Mouse (Mus musculus): Measurements from ENCODE around the gene 2310033P09Rik. TPM values are rescaled to one million over a fixed set of nuclear protein-coding genes. Genes with fewer than 3 reads are reported as not detected.

2310033P09Rik gene
- polyA plus RNA-seq, 1 experiment from 2014 or later, result 32.3 TPM

DNA sequence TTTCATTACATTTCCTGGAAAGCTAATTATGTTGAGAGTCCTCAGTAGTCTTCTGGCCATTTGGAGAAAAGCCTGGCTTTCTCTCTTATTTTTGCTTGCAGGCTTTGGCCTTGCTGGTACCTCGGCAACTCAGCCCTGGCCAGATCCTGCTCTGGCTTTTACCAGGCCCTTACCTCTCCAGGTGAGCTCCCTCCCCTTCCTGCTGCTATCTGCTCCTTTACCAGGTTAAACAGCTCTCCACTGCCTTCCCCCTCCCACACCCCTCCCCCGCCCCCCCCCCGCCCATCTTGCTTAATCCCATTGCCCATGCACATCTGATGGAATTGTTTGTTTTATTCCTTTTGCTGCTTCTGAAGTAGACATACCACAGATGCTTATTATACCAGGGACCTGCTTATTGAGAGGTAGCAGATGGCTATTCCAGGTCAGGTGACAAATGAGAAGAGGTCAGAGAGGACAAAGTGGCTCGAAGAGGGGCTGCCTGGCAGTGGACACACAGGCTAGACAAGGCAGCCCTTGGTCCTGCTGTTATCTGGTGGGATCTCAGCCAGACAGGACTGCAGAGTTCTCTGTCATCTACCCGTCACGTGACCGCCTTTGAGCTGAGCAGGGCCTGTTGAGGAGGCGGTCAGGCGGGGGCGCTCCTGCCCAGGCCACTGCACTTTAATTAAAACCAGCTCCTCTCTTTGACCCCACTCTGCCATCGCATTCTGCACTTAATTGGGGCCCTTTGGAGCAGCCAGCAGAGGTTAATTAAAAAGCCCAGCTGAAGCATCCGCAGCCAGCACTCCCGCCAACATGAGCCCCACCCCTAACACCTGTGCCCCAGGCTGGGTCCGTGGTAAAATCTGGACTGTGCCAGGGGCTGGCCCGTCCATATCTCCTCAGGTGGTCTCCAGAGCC is 30.7 kb downstream of the 2310033P09Rik start:
- no peak overlapping the region for H3K4me2 ChIP-seq
- no peaks in the 10 kb centered on the region for H3K36me3 ChIP-seq
- peaks cover 13% of the 10 kb centered on the region for H3K27me3 ChIP-seq
- 4% methylated on average over 14 of the region's 15 CpGs for WGBS
- peak overlapping the region; percentile 41 for H3K27ac ChIP-seq
- H3K9me3 ChIP-seq, result no peaks in the 10 kb centered on the region
- no peak overlapping the region for H3K4me3 ChIP-seq
- peak; percentile 75 for ATAC-seq (ENCODE audit: borderline replicate concordance, extremely low read depth, low FRiP score, low TSS enrichment)
- no peak overlapping the region for H3K9ac ChIP-seq
- H3K4me1 ChIP-seq, result peaks cover 14% of the 10 kb centered on the region

DNA sequence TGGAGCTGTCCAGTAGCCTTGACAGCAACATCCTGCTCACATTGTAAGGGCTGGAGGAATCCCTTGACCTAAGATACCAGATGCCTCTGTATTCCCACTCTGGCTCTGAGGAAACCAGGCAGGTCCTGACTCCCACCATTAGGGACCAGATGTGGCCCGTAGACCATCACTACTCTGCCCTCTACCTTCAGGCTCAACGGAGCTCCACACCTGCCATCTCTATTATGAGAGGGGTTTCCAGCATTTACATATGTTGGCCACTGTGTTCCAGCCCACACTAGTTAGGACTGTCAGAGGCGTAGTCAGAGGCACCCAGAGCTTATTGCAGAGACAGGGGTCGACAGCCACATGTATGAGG is 31.3 kb downstream of the 2310033P09Rik start:
- H3K4me1 ChIP-seq, result peaks cover 14% of the 10 kb centered on the region
- no peak overlapping the region for H3K4me2 ChIP-seq
- no peaks in the 10 kb centered on the region for H3K9me3 ChIP-seq
- no peak overlapping the region for H3K4me3 ChIP-seq
- WGBS, result 51% methylated on average over 4 of the region's 4 CpGs
- peak; percentile 22; the same call in 1 of the 2 replicates for ATAC-seq (ENCODE audit: borderline replicate concordance, extremely low read depth, low FRiP score, low TSS enrichment)
- peak overlapping the region; percentile 41; the same call in 1 of the 2 replicates for H3K27ac ChIP-seq
- H3K9ac ChIP-seq, result no peak overlapping the region
- peaks cover 13% of the 10 kb centered on the region for H3K27me3 ChIP-seq
- no peaks in the 10 kb centered on the region for H3K36me3 ChIP-seq

DNA sequence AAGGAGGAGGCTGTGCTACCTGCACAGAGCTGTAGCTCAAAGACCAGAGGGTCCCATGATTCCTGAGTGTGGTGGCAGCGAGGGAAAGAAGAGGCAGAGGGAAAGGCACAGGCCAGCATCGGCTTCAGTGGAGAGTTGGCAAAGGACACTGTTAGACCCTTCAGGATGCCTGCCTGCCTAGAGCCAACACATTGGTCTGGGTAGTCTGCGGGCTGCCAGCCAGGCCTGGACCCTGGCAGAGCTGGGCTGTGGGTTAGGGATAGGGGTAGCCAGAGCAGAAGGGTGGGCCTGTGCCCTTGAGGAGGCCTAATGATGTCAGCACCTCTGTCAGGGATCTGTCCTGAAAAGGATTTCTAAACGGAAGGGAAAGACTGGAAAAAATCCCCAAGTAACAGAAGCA is 31.7 kb downstream of the 2310033P09Rik start:
- H3K9me3 ChIP-seq, result no peaks in the 10 kb centered on the region
- no peak for ATAC-seq (ENCODE audit: borderline replicate concordance, extremely low read depth, low FRiP score, low TSS enrichment)
- H3K4me2 ChIP-seq, result no peak overlapping the region
- H3K4me1 ChIP-seq, result peaks cover 14% of the 10 kb centered on the region
- H3K27ac ChIP-seq, result no peak overlapping the region
- H3K27me3 ChIP-seq, result peaks cover 13% of the 10 kb centered on the region
- H3K36me3 ChIP-seq, result no peaks in the 10 kb centered on the region
- 79% methylated on average over 4 of the region's 4 CpGs for WGBS
- H3K4me3 ChIP-seq, result no peak overlapping the region
- H3K9ac ChIP-seq, result no peak overlapping the region

DNA sequence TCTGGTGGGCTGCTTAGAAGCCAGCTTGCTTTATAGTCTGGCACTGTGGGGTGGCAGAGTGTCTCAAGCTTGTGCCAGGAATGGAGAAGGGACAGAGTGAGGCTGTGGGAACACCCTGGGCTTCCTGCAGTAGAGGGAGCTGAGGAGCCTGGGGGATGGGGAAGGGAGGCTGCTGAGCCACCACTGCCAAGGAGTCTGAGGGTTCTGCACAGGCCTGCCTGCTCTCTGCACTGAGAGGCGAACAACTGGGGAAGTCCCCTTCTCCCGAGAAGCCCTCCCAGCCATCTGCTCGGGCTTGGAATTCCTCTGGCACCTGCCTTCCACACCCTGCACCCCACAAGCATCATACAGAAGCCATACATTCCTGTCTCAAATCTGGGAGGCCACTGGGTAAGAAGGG is 33.7 kb downstream of the 2310033P09Rik start:
- no peak overlapping the region for H3K4me2 ChIP-seq
- peaks cover 13% of the 10 kb centered on the region for H3K27me3 ChIP-seq
- no peaks in the 10 kb centered on the region for H3K36me3 ChIP-seq
- H3K4me1 ChIP-seq, result peaks cover 14% of the 10 kb centered on the region
- H3K9me3 ChIP-seq, result no peaks in the 10 kb centered on the region
- ATAC-seq (ENCODE audit: borderline replicate concordance, extremely low read depth, low FRiP score, low TSS enrichment), result no peak
- no peak overlapping the region for H3K27ac ChIP-seq
- no peak overlapping the region for H3K4me3 ChIP-seq
- WGBS, result 13% methylated on average over 3 of the region's 3 CpGs
- no peak overlapping the region for H3K9ac ChIP-seq

- Histone ChIP-seq H3K9me3 (no peaks in the 10 kb centered on the region), H3K27me3 (peaks cover 13% of the 10 kb centered on the region), H3K4me3 (no peak overlapping the region), H3K27ac (no peak overlapping the region), H3K9ac (no peak overlapping the region), H3K4me2 (no peak overlapping the region), H3K4me1 (peaks cover 6% of the 10 kb centered on the region), H3K36me3 (no peaks in the 10 kb centered on the region)
- ATAC-seq (ENCODE audit: borderline replicate concordance, extremely low read depth, low FRiP score, low TSS enrichment), result no peak
- WGBS, result 19% methylated on average over 6 of the region's 6 CpGs
Measured at GRCm38 (mm10) chr11:59243856-59244255, 35.7 kb downstream of the 2310033P09Rik start.

DNA sequence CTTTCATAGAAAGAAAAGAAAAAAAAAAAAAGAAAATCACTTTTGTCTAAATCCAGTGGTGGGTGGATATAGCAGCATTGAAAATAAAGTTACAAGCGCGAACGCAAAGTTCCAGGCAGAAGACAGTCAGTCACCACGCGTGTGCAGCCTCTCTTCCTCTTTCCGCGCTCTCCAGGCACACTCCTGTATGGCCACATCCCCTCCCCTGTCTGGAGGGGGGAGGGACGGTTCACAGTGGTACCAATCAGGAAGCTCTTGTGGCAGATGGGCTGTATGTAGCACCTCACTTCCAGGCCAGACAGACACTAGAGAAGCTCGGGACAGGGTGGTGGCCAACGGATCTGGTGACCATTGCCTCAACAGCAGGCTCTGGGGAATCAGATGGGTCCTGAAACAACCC is 40.0 kb downstream of the 2310033P09Rik start:
- Histone ChIP-seq H3K36me3 (no peaks in the 10 kb centered on the region), H3K4me1 (no peaks in the 10 kb centered on the region), H3K9ac (no peak overlapping the region), H3K27me3 (peaks cover 19% of the 10 kb centered on the region), H3K4me3 (no peak overlapping the region), H3K4me2 (no peak overlapping the region), H3K9me3 (no peaks in the 10 kb centered on the region), H3K27ac (no peak overlapping the region)
- ATAC-seq (ENCODE audit: borderline replicate concordance, extremely low read depth, low FRiP score, low TSS enrichment), result no peak
- WGBS, result 44% methylated on average over 10 of the region's 10 CpGs

GRCm38 (mm10) chr11:59259647-59260046 is 51.5 kb downstream of the 2310033P09Rik start:
- Histone ChIP-seq H3K4me1 (peaks cover 14% of the 10 kb centered on the region), H3K27me3 (peaks cover 12% of the 10 kb centered on the region)

More at GRCm38 (mm10) chr11:59259647-59260046, 51.5 kb downstream of the 2310033P09Rik start:
- no peaks in the 10 kb centered on the region for H3K9me3 ChIP-seq
- 52% methylated on average over 7 of the region's 7 CpGs for WGBS
- no peak overlapping the region for H3K4me3 ChIP-seq
- no peak overlapping the region for H3K4me2 ChIP-seq
- H3K36me3 ChIP-seq, result no peaks in the 10 kb centered on the region
- H3K9ac ChIP-seq, result no peak overlapping the region
- H3K27ac ChIP-seq, result no peak overlapping the region
- ATAC-seq (ENCODE audit: borderline replicate concordance, extremely low read depth, low FRiP score, low TSS enrichment), result no peak

Other genes starting within 250 kb of the 2310033P09Rik start
- gene Trim11, start 230.2 kb upstream of the 2310033P09Rik start, polyA plus RNA-seq (2015; fragmentation: Nextera tagmentation; extraction: Ambion mirVana), result 19.9 and 22.9 TPM in 2 replicates
- gene Obscn, start 71.9 kb upstream of the 2310033P09Rik start, polyA plus RNA-seq (2015; fragmentation: Nextera tagmentation; extraction: Ambion mirVana), result 1.9 and 3.0 TPM in 2 replicates
- gene Iba57, start 44.6 kb upstream of the 2310033P09Rik start, polyA plus RNA-seq (2015; fragmentation: Nextera tagmentation; extraction: Ambion mirVana), result 4.5 and 5.3 TPM in 2 replicates
- 0.56 and 0.60 TPM in 2 replicates for gene Gjc2, start 25.1 kb upstream of the 2310033P09Rik start, polyA plus RNA-seq (2015; fragmentation: Nextera tagmentation; extraction: Ambion mirVana)
- gene Guk1, start 16.1 kb upstream of the 2310033P09Rik start, polyA plus RNA-seq (2015; fragmentation: Nextera tagmentation; extraction: Ambion mirVana), result 131 and 141 TPM in 2 replicates
- gene Mrpl55, start 5.8 kb upstream of the 2310033P09Rik start, polyA plus RNA-seq (2015; fragmentation: Nextera tagmentation; extraction: Ambion mirVana), result 89.6 and 92.6 TPM in 2 replicates
- gene Arf1, start 19.9 kb downstream of the 2310033P09Rik start, polyA plus RNA-seq (2015; fragmentation: Nextera tagmentation; extraction: Ambion mirVana), result 724 and 743 TPM in 2 replicates
- 0.08 and 0.14 TPM in 2 replicates for gene Wnt3a, start 82.4 kb downstream of the 2310033P09Rik start, polyA plus RNA-seq (2015; fragmentation: Nextera tagmentation; extraction: Ambion mirVana)
- gene Wnt9a, start 98.6 kb downstream of the 2310033P09Rik start, polyA plus RNA-seq (2015; fragmentation: Nextera tagmentation; extraction: Ambion mirVana), result 3.0 and 3.1 TPM in 2 replicates
- gene Prss38, start 167.3 kb downstream of the 2310033P09Rik start, polyA plus RNA-seq (2015; fragmentation: Nextera tagmentation; extraction: Ambion mirVana), result not detected in 2 replicates
- gene Jmjd4, start 241.7 kb downstream of the 2310033P09Rik start, polyA plus RNA-seq (2015; fragmentation: Nextera tagmentation; extraction: Ambion mirVana), result 10.6 and 11.4 TPM in 2 replicates
- 94.3 and 98.9 TPM in 2 replicates for gene Snap47, start 242.9 kb downstream of the 2310033P09Rik start, polyA plus RNA-seq (2015; fragmentation: Nextera tagmentation; extraction: Ambion mirVana)